ENCODE assay signal across 9 mouse cellular contexts in the genomic region with DNA sequence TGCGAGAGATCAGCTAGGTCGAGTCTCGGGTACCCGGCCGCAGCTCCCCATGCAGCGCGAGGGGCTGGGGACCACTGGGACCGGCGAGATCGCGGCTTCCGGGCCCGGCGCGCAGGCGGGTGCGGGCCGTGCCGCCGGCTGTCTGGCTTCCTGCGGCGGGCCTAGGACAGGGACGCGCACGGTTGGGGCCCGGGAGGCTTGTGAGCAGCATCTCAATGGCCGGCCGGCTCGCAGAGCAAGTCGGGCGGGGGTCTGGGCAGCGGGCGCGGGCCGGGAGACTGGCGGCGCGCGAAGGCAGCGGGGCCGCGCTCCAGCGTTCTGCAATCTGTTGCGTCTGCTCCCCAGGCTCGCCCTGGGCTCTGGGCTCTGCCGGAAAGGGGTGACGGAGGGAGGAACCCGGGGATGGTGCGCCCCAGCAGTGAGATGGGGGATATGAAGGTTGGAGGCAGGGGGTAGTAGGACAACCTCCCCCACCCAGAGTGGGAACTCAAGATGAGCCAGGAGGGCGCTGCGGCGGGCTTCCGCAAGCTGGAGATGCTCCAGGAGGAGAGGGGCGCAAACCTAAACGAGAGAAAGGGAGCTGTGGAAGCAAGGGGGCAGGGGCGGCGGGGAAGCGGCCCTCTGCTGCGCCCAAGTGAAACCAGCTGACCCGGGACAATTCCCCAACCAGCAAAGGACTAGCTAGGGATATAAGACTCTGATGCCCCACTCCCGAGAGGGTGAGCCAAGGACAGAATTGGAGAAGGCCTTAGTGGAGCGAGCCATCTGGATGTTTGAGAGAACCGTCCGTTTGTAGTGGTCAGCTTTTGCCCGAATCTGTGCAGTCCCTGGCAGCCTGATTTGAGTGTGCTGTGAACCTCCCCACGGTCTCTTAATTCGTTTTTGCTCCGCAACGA. TPM values are rescaled to one million over a fixed set of nuclear protein-coding genes. Genes with fewer than 3 reads are reported as not detected.
DNase-seq lines count a peak whose midpoint lies in the region; ATAC-seq and TF ChIP-seq lines count a peak whose summit lies in the region.
"Had no signal": no experiment of that assay in that cellular context is flagged by ENCODE, and none has a peak within 500 bp of the region (broad histone marks: within the 10 kb centered on the region; RNA-seq: fewer than 3 reads in every experiment).

No protein-coding gene starts in this region.

- peak; percentile 15 to 64 for DNase-seq in left cerebral cortex, postnatal 10 days (ENCODE audit: extremely low spot score in 1 of 2, low spot score in 2 of 2)
- no peak for DNase-seq in left cerebral cortex, adult 9 months (ENCODE audit: low spot score in 2 of 2)
- peak; percentile 24 for DNase-seq in cerebellum, adult 9-10 months
- DNase-seq in layer of hippocampus, postnatal 10 days (ENCODE audit: low spot score in 2 of 2): peak; percentile 44 to 65
- no peak for DNase-seq in urinary bladder, postnatal 36 days (ENCODE audit: low spot score in 2 of 2)
- no peak for DNase-seq in lung, adult 18-20 months

- H3K9ac ChIP-seq in neural tube, embryonic 12.5 days: peak overlapping the region; percentile 74

- no peak for TF ChIP-seq POLR2A in embryonic fibroblast, embryonic 13.5 days (IDR thresholded peaks at IDR 0.05; ENCODE audit: low read depth, low read length)

- WGBS in neural tube, embryonic 12.5 days: under 1% methylated on average over 69 of the region's 69 CpGs

- no peak overlapping the region for H3K27ac ChIP-seq in embryonic fibroblast, embryonic 13.5 days (ENCODE audit: insufficient read depth, low read length)
- no peak overlapping the region for H3K27ac ChIP-seq in neural tube, embryonic 12.5 days

- peak overlapping the region; percentile 91 for H3K4me2 ChIP-seq in neural tube, embryonic 12.5 days (replicated peaks)

- peaks cover 49% of the 10 kb centered on the region for H3K27me3 ChIP-seq in neural tube, embryonic 12.5 days (replicated peaks)

- H3K4me1 ChIP-seq in embryonic fibroblast, embryonic 13.5 days (ENCODE audit: control insufficient read depth, insufficient read depth, low read length): no peaks in the 10 kb centered on the region; the same call in 1 of the 2 replicates
- H3K4me1 ChIP-seq in neural tube, embryonic 12.5 days: peaks cover 35% of the 10 kb centered on the region

- no peak for TF ChIP-seq CTCF in embryonic fibroblast, embryonic 13.5 days (IDR thresholded peaks at IDR 0.05; ENCODE audit: borderline replicate concordance, insufficient read depth, low read length)

- intact Hi-C loops in left cerebral cortex, postnatal 10 days (cut with DNase I): loop anchor here (5.0 kb wide), 5 partner anchors 132 to 503 kb away; a partner anchor contains a TSS

- ATAC-seq in neural tube, embryonic 12.5 days (ENCODE audit: low FRiP score, low read depth): peak; percentile 60; the same call in 1 of the 2 replicates

- peak overlapping the region; percentile 39 for H3K4me3 ChIP-seq in embryonic fibroblast, embryonic 13.5 days (ENCODE audit: insufficient read depth, low read length)
- H3K4me3 ChIP-seq in neural tube, embryonic 12.5 days: peak overlapping the region; percentile 68
- H3K4me3 ChIP-seq: myocyte had no signal

- H3K36me3 ChIP-seq in neural tube, embryonic 12.5 days: no peaks in the 10 kb centered on the region

- H3K9me3 ChIP-seq in neural tube, embryonic 12.5 days: no peaks in the 10 kb centered on the region

RNA-seq across cellular contexts. Expression of a gene that starts 0.9 kb away (rescaled TPM):
- 10 to 100 TPM; 19.9 to 23.6 TPM for total RNA-seq in left cerebral cortex, postnatal 10 days (2021)
- 0.89 and 1.9 TPM in 2 replicates for polyA plus RNA-seq in embryonic fibroblast, embryonic 13.5 days (2011; ENCODE audit: insufficient read length, low read depth, missing spikeins)
- total RNA-seq in layer of hippocampus, postnatal 10 days (2021): 10 to 100 TPM; 15.2 to 18.5 TPM
- 7.1 and 8.8 TPM in 2 replicates for polyA plus RNA-seq in neural tube, embryonic 12.5 days (2016; fragmentation: Nextera tagmentation; extraction: Ambion mirVana)
- polyA plus RNA-seq: myocyte had no signal

Comparison
In these comparisons a context has a peak if more than half of its experiments do, and no peak if none do; other contexts are left out.
1. DNase-seq: peak in left cerebral cortex, postnatal 10 days (2 of 2), cerebellum, adult 9-10 months (single experiment) and layer of hippocampus, postnatal 10 days (2 of 2); none in left cerebral cortex, adult 9 months (0 of 2), urinary bladder, postnatal 36 days (0 of 2) and lung, adult 18-20 months (0 of 2).